Mouse (Mus musculus) bone marrow, adult 2 months (tissue): ENCODE measurements at regions not wholly inside any gene's neighbourhood (a gene's known extent, or its start where the extent isn't known, plus 50 kb on each side); places are given as distances from the start of the nearest gene placed in this dataset.

Experiments
- CTCF ChIP-seq: fragments of 200-500 bp; IDR thresholded peaks from 2 replicates; pipeline ENCODE4 v1.5.1; 2011; ENCODE audit warnings: low read length, control low read depth; ENCODE audit not compliant: control insufficient read depth, insufficient read depth
- POLR2A ChIP-seq: fragments of 200-500 bp; IDR thresholded peaks from 2 replicates; pipeline ENCODE4 v1.6.1; 2011; ENCODE audit warnings: low read depth, mild to moderate bottlenecking, control low read depth, low read length, borderline replicate concordance; ENCODE audit not compliant: control insufficient read depth

GRCm38 (mm10) chr6:98483319-98484123 is 141.0 kb upstream of the Gm765 start:
- TF ChIP-seq CTCF (no peak), POLR2A (no peak)
